Mouse (Mus musculus): ENCODE measurements around the gene Tmem178b.

DNA sequence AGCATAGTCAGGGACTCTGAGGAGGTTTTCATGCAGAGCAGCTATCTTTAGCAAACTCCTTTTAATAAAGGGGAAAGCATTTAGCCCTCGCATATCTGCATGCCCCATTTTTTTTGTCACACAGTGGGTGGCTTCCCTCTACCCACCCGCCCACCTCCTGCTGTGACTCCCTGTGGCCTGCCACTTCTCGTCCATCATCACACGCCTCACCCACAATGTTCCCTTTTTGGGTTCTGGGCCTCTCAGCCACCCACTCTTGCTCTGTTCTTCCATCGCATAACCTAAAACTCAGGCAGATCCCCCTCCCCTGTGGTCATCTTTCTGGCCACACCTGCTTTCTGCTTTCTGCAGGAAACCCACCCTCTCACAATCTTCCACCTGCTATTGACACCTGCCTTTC, 288.3 kb downstream of the Tmem178b start:
- no peak for TF ChIP-seq POLR2A (IDR thresholded peaks at IDR 0.05; ENCODE audit: insufficient read depth, low read depth, low read length)
- no peak for TF ChIP-seq CTCF (IDR thresholded peaks at IDR 0.05)

Data from heart, adult 2 months (tissue).